Mouse (Mus musculus): ENCODE measurements at regions not wholly inside any gene's neighbourhood (a gene's known extent, or its start where the extent isn't known, plus 50 kb on each side); places are given as distances from the start of the nearest gene placed in this dataset.

- TF ChIP-seq POLR2A (IDR thresholded peaks at IDR 0.05; ENCODE audit: borderline replicate concordance, extremely low read depth, low read depth, low read length) (no peak), CTCF (IDR thresholded peaks at IDR 0.05; ENCODE audit: insufficient read depth, low read length) (no peak)
Measured at GRCm38 (mm10) chr12:39038077-39038476, 258.9 kb downstream of the Etv1 start.
